Mouse (Mus musculus) urinary bladder, adult 18-20 months (tissue): ENCODE results near the gene Alkbh4.
"Not testable (repeated sequence)": the region's sequence is repeated elsewhere in the genome, so short reads cannot be mapped to it uniquely, and the experiment has no call there.

Source experiments
- DNase-seq, 2 experiments: peaks; one replicate each; pipeline ENCODE4 v3.0.0; 2022; ENCODE audit warnings: low spot score in 2 of 2, mixed read lengths in 2 of 2

Gene Alkbh4

DNA sequence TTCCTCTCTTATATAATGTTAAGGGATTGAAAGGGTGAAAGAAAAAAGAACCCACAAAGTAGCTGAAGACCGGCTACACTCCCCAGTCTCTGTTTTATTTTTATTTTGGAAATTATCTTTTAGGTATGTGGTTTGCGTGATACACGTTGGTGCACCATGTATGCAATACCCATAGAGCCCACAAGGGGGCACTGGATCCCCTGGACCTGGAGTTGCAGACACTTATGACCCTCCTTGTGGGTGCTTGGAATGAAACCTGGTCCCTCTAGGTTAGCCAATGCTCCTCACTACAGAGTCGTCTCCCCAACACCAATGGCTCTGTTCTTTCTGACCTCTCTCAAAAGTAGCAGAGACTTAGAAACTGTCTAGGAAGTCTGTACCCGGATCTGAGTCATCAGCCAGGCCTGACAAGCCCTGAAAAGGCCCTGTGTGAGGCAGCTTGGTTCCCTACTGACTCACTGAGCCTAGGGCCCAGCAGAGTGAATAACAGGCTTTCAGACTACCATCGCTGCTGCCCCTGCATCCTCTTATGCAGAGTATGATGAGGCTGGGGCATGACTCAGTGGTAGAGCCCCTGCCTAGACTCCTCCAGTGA lies 7.3 kb downstream of the Alkbh4 start:
- DNase-seq = no peak

DNA sequence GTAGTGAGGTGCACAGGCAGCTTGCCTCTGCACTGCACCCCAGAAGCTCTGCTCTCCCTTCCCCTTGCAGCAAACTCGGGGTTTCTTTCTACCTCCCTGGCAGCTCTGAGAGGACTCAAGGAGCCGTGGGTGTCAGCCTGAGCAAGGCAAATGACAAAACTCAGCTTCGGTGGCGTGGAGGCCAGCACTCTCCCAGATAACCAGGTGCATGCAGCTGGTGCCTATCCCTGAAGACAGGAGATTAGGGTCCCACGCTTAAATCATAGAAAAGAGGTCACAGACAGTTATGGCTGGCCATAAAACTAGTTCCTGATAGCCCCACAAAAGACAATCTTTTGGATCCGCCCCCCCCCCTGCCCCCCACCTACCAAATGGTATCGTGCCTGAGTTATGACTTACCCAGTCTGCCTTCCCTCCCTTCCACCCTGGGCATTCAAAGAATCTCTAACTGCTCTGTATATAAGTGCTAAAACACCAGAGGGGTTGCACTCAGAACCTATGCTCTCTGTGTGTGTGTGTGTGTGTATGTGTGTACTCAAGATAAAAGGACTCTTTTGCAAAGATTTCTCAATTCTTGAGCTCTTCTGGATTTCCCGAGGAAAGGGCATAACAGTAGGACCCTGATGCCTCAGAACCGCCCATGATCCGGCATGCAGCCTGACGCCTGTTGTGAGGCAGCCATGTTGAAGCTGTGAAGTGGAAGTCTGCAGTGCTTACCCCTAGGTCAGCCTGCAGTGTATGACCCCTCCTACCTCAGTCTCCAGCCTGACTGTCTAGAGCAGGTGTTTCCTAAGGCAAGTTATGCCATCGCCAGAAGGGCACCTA lies 8.9 kb downstream of the Alkbh4 start:
- DNase-seq = no peak

DNA sequence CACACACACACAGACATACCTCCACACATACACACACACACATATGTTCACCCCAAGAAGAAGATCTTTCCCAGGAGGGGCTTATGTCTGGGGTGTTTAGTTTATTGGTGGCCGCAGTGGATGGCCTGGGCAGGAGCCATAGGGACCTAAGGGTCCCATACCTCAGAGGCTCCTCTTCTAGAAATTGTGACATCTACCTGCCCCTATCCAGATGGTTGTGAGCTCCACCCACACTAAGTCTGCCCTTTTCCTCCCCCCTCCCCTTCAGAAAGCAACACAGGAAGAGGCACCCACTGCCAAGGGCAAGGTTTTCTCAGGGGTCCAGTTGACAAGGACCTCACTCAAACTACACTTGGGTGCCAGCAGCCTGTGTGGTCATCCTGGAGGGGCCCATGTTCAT lies 11.0 kb downstream of the Alkbh4 start:
- DNase-seq = no peak

DNA sequence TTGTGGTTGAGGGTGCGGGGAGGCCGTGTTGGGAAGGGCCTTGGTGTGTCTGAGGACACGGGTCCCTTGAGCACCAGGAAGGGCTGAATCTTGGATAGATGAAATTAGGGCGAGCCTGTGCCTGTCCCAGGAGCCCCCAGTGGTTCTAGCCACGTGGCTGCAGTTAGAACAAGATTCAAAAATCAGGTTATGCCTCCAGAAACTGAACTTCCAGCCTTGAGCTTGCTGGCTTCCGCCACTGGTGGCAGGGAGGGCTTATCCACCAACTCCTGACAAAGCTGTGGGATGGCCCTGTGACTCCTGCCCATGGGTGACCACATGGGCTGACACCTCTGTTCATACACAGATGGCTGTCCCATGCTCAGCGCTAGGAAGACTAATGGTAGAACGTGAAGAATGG lies 11.8 kb downstream of the Alkbh4 start:
- no peak for DNase-seq

DNA sequence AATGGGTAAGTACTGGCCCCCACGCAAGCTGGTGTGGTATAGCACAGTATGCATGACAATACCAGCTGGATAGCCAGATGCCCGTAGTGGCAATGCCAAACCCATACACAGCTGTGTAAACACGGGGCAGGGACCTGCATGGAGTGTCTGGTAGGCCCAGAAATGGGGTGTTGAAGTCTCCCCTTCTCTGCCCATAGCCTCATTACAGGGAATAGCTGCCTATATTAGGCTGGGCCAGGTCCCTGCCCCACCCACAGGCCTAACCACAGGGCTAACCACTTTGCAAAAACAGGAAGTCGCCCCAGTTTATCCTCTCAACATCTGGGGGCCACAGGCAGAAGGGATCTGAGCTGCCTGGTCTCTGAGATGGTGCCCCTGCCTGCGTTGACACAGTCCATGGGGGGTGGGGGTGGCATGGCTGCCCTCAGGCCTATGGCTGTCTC lies 13.2 kb downstream of the Alkbh4 start:
- DNase-seq = not testable (repeated sequence)

GRCm38 (mm10) chr5:136152365-136152764 lies 16.4 kb downstream of the Alkbh4 start:
- no peak for DNase-seq

DNA sequence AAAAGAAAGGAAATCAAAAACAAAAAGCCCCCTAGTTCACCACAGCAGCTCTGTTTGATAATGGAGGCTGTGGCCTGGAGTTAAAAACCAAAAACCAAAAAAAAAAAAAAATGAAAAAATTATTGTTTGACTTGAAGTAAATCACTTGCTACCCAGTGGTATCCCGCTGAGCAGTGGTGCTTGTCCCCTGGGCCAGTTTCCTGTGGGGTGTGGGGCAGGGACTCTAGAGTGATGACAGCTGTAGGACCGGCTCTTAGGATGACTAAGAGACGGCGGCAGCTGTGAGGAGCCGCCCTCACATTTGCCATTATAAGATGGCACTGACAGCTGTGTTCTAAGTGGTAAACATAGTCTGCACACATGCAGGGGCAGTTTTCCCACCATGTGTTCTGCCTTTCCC lies 19.5 kb downstream of the Alkbh4 start:
- DNase-seq = no peak

- peak in 1 of 2 experiments; percentile 44 for DNase-seq
Measured at GRCm38 (mm10) chr5:136160084-136160483, 24.1 kb downstream of the Alkbh4 start.

DNA sequence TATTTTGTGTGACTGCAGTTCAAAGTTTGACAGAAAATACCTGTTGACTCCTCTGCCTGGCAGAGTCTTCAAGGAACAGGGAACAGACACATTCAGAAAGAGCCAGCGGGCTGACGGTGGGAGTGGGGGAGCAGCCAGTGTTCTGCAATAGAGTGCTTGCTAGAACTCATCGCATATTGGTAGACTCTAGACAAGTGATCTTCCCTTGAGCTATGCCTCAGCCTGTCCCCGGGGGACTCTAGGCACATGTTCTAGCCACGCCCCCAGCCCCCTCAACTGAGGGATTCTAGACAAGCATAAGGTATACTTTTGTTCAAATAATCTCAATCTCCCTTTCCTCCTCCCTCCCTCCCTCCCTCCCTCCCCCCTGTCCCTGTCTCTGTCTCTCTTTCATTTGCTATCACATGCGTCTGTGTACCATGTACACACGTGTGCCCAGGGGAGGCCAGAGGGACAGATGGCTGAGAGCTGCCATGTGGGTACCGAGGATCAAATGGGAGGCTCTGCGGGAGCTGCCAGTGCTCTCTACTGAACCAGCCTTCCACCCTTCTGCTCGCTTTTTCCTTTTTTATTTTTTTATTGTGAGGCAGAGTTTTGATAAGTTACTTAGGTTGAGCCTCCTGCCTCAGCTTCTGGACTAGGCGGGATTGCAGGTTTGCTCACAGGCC lies 28.0 kb downstream of the Alkbh4 start:
- no peak for DNase-seq

GRCm38 (mm10) chr5:136165246-136165645 lies 29.3 kb downstream of the Alkbh4 start:
- no peak for DNase-seq

- no peak for DNase-seq
Measured at GRCm38 (mm10) chr5:136167296-136167695, 31.4 kb downstream of the Alkbh4 start.

DNA sequence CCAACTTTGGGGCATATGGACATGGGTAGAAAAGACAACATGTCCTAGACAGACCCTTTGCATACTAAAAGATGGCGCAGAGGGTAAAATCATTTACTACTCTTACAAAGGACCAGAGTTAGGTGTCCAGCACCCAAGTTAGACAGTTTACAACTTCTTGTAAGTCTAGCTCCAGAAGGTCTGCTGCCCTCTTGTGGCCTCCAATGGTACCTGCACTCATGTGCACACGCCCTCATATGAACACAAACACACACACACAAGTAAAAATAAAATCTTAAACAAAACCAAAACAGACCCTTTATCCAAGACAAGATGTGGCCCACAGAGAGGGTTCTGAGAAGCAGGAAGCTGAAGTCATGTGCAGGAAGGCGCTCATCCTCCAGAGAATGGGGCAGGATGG lies 32.1 kb downstream of the Alkbh4 start:
- DNase-seq = no peak

DNA sequence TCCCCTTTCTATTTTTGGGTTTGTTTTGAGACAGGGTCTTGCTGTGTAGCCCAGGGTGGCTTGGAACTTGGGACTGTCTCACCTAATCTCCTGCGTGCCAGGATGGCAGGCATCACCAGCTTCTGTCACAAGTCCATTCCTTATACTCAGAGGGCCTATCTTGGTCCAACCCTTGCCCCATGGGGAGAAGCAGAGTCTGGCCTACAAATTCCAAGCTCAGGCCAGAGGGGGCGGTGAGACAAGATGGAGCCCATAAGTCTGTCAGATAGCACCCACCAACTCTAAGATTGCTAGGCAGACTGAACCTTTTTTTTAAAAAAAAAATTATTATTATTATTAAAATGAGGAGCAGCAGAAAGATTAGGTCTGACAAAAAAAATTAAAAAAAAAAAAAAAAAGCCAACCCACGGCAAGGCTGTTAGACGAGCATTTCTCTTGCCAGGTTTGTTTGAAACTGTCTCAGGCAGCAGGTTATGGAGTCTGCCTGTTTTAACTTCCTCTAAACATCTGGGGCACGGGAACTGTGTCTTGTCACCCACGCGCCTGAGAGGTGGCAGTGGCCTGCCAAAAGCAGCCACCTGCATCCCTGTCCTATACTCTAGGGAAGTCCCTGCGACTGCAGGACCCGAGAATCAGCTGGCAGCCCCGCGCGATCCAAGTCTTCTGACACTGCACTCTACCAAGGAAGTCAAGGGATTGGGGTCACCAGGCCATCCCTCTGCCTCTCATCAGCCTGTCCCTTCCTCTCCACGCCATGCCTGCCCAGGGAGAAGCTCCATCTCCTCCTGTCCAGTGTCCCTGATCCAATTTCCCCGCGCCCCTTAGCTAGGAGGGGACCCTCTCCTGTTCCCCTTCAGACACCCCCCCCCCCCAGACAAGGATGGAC lies 33.9 kb downstream of the Alkbh4 start:
- DNase-seq = no peak

DNA sequence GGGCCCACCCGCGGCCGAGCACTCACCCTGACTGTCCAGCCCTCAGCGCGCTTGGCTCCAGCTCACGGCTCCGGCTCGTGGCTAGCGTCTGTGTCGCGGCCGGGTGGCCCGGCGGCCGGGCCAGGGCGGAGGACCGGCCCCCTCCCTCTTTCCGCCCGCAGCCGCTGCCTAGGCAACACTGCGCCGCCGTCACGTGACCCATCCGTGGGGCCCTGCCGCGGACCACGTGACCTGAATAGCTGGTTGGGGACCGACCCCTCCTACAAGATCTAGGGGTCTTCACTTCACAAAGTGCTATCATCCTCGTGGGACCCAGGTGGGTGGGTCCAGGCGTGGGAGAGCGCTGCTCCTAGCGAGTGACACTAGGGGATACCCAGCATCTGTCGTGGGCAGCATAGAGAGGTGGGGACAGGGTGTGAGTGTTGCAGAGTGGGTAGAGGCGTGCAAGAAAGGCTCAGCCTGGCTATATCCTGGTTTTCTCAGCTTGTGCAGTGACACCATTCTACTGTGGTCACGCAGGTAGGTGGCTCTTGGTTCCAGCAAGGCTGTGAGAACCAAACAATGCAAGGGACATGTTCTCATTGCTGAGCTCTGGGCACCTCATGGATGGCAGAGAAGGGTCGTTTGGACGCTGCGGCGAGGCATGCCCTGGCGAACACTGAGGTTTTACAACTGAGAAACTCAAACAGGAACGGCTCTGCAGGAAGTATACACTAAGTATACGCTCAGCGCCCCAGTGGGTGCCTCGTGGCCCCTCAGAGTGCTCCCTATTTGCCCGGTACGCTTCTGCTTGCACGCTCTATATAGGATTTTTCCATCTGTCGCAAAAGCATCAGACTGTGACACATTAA lies 34.8 kb downstream of the Alkbh4 start, which contains the start of gene Orai2:
TSS of gene Orai2 (minus strand) at position 202 of the 851 bp plus-strand sequence.
- peak; percentile 74 to 82 for DNase-seq

DNA sequence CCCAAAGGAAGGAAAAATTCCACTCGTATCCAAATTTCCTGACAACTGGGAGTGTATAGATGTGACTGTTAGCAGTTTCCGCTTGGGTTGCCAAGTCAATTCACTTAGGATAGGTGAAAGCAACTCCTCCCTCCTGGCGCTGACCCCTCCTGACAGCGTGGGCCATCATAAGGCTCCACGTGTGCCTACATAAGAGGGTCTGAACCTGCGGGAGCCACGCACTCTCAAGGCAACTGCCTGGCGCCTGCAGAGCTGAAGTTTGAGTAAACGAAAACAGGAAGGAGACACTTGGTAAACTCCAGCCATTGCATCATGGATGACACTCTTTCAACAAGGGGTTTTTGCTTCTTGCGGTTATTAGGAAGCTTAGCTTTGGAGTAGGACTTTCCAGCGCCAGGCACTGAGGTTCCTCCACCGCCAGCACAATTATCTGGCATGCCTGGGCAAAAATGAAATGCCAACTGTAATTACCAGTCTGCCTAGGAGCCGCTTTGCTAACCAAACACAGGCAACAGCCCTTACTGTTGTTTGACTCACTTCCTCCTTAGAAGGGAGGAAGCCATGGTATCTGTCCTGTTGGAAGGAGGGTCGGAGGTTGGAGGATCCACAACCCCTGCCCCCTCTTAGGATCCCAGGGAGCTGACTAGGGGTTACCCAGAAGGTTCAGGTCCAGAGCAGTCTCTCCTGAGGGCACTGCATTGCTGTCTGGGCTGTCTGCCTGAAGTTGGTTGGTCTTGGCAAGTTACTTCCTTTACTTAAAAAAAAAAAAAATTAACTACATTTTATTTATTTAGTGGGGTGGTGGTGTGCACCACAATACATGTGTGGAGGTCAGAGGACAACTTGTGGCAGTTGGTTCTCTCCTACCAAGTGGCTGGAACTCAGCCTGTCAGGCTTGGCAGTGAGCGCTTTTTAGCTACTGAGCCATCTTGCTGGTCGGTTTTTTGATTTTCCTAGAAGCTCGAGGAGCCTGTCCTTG lies 35.7 kb downstream of the Alkbh4 start:
- DNase-seq = peak; percentile 25 to 52

DNA sequence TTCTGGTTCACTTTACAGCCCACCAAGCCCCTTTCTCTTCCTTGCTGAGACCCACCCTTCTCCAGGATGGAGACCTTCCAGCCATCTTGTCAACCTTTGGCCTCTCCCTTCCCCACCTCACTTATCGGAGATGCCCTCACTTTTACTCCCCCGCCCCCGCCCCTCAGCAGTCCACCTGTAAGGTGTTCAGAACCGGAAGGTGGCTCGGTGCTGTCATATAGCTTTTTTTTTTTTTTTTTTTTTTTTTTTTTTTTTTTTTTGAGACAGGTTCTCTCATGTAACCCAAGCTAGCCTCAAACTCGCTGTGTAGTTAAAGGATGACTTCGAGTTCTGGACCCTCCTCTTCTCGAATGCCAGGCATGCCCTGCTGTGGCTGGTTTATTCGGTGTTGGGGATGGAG lies 37.0 kb downstream of the Alkbh4 start:
- DNase-seq = no peak

- DNase-seq = peak; percentile 33 to 51
Measured at GRCm38 (mm10) chr5:136173606-136174463, 37.9 kb downstream of the Alkbh4 start.

DNA sequence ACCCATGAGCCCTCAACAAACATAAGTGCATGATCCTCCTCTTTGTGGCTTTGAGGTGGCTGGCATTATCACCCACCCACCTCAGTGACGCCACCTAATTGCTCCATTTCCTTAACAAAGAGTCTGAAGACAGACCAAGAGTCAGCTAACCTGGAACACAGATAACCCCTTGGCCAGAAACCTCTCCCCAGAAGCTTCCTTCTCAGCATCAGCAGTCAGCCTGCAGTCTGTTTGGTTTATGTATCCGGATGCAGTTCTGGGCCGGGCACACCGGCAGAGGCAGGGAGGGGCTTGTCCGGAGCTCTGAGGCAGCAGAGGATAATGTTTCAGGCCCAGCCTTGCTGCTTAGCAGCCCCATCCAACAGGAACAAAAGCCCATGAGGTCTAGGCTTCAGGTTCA lies 43.6 kb downstream of the Alkbh4 start:
- DNase-seq = no peak

- no peak for DNase-seq
Measured at GRCm38 (mm10) chr5:136181197-136181596, 45.3 kb downstream of the Alkbh4 start.
